18 mouse cellular contexts compared by ENCODE assay signal in the genomic region with DNA sequence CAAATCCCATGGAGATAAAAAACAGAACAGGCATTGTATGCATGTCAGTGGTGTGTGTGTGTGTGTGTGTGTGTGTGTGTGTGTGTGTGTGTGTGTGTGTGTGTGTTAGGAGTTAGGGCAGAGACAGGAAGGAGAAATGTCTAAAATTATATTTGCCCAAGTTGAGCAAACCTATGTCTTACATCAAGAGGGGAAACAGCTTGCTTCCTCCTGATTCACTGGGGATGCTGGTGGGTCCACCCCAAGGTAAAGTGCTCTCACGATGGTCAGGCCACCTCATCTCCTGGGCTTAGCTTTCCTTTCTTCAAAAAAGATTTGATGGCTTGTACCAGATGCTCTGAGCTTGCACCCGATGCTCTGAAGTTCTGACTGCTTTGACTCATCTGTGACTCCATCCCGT. TPM values are rescaled to one million over a fixed set of nuclear protein-coding genes. Genes with fewer than 3 reads are reported as not detected.
DNase-seq lines count a peak whose midpoint lies in the region; ATAC-seq and TF ChIP-seq lines count a peak whose summit lies in the region.
"Had no signal": no experiment of that assay in that cellular context is flagged by ENCODE, and none has a peak within 500 bp of the region (broad histone marks: within the 10 kb centered on the region; RNA-seq: fewer than 3 reads in every experiment).

No protein-coding gene starts in this region.

- TF ChIP-seq CTCF in intestine, postnatal 0 days (IDR thresholded peaks at IDR 0.05; ENCODE audit: low read depth): no peak

- 65% methylated on average over 3 of the region's 3 CpGs for WGBS in intestine, embryonic 16.5 days
- 65% methylated on average over 3 of the region's 3 CpGs for WGBS in intestine, postnatal 0 days

- peaks cover 33% of the 10 kb centered on the region for H3K4me1 ChIP-seq in intestine, embryonic 16.5 days (ENCODE audit: control insufficient read depth, insufficient read depth, low read length)
- H3K4me1 ChIP-seq in intestine, postnatal 0 days (replicated peaks; ENCODE audit: control insufficient read depth, insufficient read depth, low read length): peaks cover 17% of the 10 kb centered on the region

- H3K9ac ChIP-seq in intestine, embryonic 16.5 days (ENCODE audit: low read depth, low read length): no peak overlapping the region
- no peak overlapping the region for H3K9ac ChIP-seq in intestine, postnatal 0 days (ENCODE audit: low read depth, low read length)
- H3K9ac ChIP-seq: embryonic facial prominence, embryonic 15.5 days; liver, embryonic 14.5 days had no signal

- DNase-seq in B cell, adult 2 months: peak; percentile 8 to 11
- peak; percentile 15 for DNase-seq in splenic B cell, adult 2 months (ENCODE audit: low read depth, low spot score)
- DNase-seq in frontal cortex, postnatal 36 days (ENCODE audit: low spot score in 2 of 2): no peak
- no peak for DNase-seq in urinary bladder, postnatal 14 days (ENCODE audit: low spot score)
- DNase-seq in testis, postnatal 14 days (ENCODE audit: low spot score): no peak
- DNase-seq: gastrocnemius, adult 2 months had no signal

- no peak overlapping the region for H3K4me2 ChIP-seq in intestine, embryonic 16.5 days (ENCODE audit: low read depth, low read length)
- no peak overlapping the region for H3K4me2 ChIP-seq in intestine, postnatal 0 days (replicated peaks; ENCODE audit: low read depth)
- H3K4me2 ChIP-seq: midbrain, embryonic 11.5 days had no signal

- no peaks in the 10 kb centered on the region for H3K36me3 ChIP-seq in intestine, embryonic 16.5 days (ENCODE audit: control insufficient read depth, insufficient read depth, low read length)
- H3K36me3 ChIP-seq in intestine, postnatal 0 days (ENCODE audit: control insufficient read depth, insufficient read depth): no peaks in the 10 kb centered on the region
- no peaks in the 10 kb centered on the region for H3K36me3 ChIP-seq in splenic B cell, adult 2 months (ENCODE audit: control insufficient read depth, insufficient read depth, low read length, poor library complexity, severe bottlenecking)
- H3K36me3 ChIP-seq: embryonic facial prominence, embryonic 15.5 days; limb, embryonic 10.5 days had no signal

- no peaks in the 10 kb centered on the region for H3K27me3 ChIP-seq in intestine, embryonic 16.5 days (replicated peaks; ENCODE audit: control insufficient read depth, insufficient read depth, low read length)
- H3K27me3 ChIP-seq in intestine, postnatal 0 days (replicated peaks; ENCODE audit: control insufficient read depth, insufficient read depth, low read length): no peaks in the 10 kb centered on the region
- no peaks in the 10 kb centered on the region for H3K27me3 ChIP-seq in splenic B cell, adult 2 months (ENCODE audit: control insufficient read depth, insufficient read depth, low read length, poor library complexity, severe bottlenecking)
- H3K27me3 ChIP-seq: embryonic facial prominence, embryonic 15.5 days had no signal

- no peak overlapping the region for H3K4me3 ChIP-seq in intestine, embryonic 16.5 days (ENCODE audit: low read length)
- H3K4me3 ChIP-seq in intestine, postnatal 0 days (ENCODE audit: low read depth, low read length): no peak overlapping the region
- H3K4me3 ChIP-seq: embryonic facial prominence, embryonic 15.5 days; gastrocnemius, adult 2 months; limb, embryonic 10.5 days had no signal

- no peaks in the 10 kb centered on the region for H3K9me3 ChIP-seq in intestine, embryonic 16.5 days (ENCODE audit: control insufficient read depth, low read length)
- no peaks in the 10 kb centered on the region for H3K9me3 ChIP-seq in intestine, postnatal 0 days (ENCODE audit: control insufficient read depth)
- H3K9me3 ChIP-seq: embryonic facial prominence, embryonic 15.5 days; limb, embryonic 10.5 days had no signal

- peak overlapping the region; percentile 82 for H3K27ac ChIP-seq in intestine, embryonic 16.5 days (ENCODE audit: low read length)
- no peak overlapping the region for H3K27ac ChIP-seq in intestine, postnatal 0 days (ENCODE audit: low read depth, low read length)
- H3K27ac ChIP-seq: liver, embryonic 14.5 days had no signal

- ATAC-seq in intestine, embryonic 16.5 days: no peak
- ATAC-seq in intestine, postnatal 0 days: no peak
- peak; percentile 51 for ATAC-seq in common myeloid progenitor, adult 5-6 weeks (replicated peaks; ENCODE audit: low read depth, poor library complexity, severe bottlenecking)
- ATAC-seq: forebrain, embryonic 14.5 days had no signal

RNA-seq across cellular contexts. Expression of a gene that starts 13.9 kb away (rescaled TPM):
- polyA plus RNA-seq in intestine, embryonic 16.5 days (2015; fragmentation: Nextera tagmentation; extraction: Ambion mirVana): 0.10 and 0.11 TPM in 2 replicates
- not detected in 2 replicates for polyA plus RNA-seq in intestine, postnatal 0 days (2015; fragmentation: Nextera tagmentation; extraction: Ambion mirVana)
- not detected in 2 replicates for total RNA-seq in common myeloid progenitor, adult 5-6 weeks (2017)
- total RNA-seq: heart, adult 8-10 months; heart, postnatal 25 days had no signal
- polyA plus RNA-seq: cerebellum, adult 2 months; forebrain, embryonic 14.5 days; liver, embryonic 14.5 days; midbrain, embryonic 11.5 days; neural tube, embryonic 11.5 days had no signal

RNA-seq across cellular contexts. Expression of a gene that starts 38.2 kb away (rescaled TPM):
- 46.2 and 59.7 TPM in 2 replicates for polyA plus RNA-seq in intestine, embryonic 16.5 days (2015; fragmentation: Nextera tagmentation; extraction: Ambion mirVana)
- 42.5 and 42.8 TPM in 2 replicates for polyA plus RNA-seq in intestine, postnatal 0 days (2015; fragmentation: Nextera tagmentation; extraction: Ambion mirVana)
- 2.7 and 5.4 TPM in 2 replicates for total RNA-seq in common myeloid progenitor, adult 5-6 weeks (2017)

Comparison
In these comparisons a context has a peak if more than half of its experiments do, and no peak if none do; other contexts are left out.
1. DNase-seq: peak in B cell, adult 2 months (2 of 2) and splenic B cell, adult 2 months (single experiment); none in frontal cortex, postnatal 36 days (0 of 2), urinary bladder, postnatal 14 days (single experiment) and testis, postnatal 14 days (single experiment).